Mouse (Mus musculus): ENCODE data around the gene Oxct2b. TPM values are rescaled to one million over a fixed set of nuclear protein-coding genes. Genes with fewer than 3 reads are reported as not detected.

The Oxct2b gene
- polyA plus RNA-seq, 1 experiment from 2014 or later, result not detected

DNA sequence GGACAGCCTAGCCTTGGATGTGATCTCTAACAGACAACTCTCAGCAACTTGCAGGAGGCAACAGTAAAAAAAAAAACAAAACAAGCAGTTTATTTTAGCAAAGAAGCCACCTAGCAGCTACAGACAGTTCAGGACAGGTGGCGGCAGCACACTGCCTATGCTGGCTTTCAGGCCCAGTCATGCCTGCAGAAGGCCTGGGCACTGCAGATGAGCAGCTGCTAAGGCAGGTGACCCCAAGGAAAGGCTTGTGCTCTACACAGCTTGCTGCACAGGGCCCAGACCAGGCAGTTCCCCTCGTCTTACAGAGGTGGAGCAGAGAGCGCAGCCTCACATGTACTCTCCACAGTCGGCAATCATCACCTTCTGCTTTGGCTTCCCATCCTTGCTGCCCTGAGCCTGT, 11.0 kb downstream of the Oxct2b start:
- no peak overlapping the region for H3K4me2 ChIP-seq
- no peak overlapping the region for H3K27ac ChIP-seq (ENCODE audit: low read depth, low read length)
- no peaks in the 10 kb centered on the region for H3K27me3 ChIP-seq (replicated peaks; ENCODE audit: control insufficient read depth, insufficient read depth, low read length)
- WGBS, result 77% methylated on average over 4 of the region's 4 CpGs
- ATAC-seq (replicated peaks; ENCODE audit: low FRiP score) (no peak), DNase-seq (ENCODE audit: low spot score) (no peak)
- H3K9me3 ChIP-seq (ENCODE audit: control insufficient read depth, low read length), result no peaks in the 10 kb centered on the region
- no peak overlapping the region for H3K4me3 ChIP-seq (ENCODE audit: low read depth, low read length)
- no peak overlapping the region for H3K9ac ChIP-seq (ENCODE audit: low read depth, low read length)
- H3K36me3 ChIP-seq (ENCODE audit: control insufficient read depth, insufficient read depth, low read length), result peaks cover 53% of the 10 kb centered on the region
- no peaks in the 10 kb centered on the region for H3K4me1 ChIP-seq (replicated peaks; ENCODE audit: control insufficient read depth, insufficient read depth, low read length)

DNA sequence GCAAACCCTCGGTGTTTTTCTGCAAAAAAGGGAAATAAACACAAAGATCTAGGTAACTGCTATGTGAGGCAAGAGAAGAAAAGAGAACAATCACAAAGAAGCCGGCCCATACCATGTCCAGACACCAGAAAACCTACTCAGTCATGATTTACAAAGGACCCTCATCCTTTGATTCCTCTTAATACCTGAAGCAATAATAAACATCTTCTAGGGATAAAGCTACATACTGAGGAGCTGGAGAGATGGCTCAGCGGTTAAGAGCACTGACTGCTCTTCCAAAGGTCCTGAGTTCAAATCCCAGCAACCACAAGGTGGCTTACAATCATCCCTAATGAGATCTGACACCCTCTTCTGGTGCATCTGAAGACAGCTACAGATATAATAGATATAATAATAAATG, 21.5 kb downstream of the Oxct2b start:
- Histone ChIP-seq H3K9ac (ENCODE audit: low read depth, low read length) (no peak overlapping the region), H3K9me3 (ENCODE audit: control insufficient read depth, low read length) (no peaks in the 10 kb centered on the region), H3K27ac (ENCODE audit: low read depth, low read length) (no peak overlapping the region), H3K4me3 (ENCODE audit: low read depth, low read length) (no peak overlapping the region), H3K4me1 (replicated peaks; ENCODE audit: control insufficient read depth, insufficient read depth, low read length) (peaks cover 14% of the 10 kb centered on the region), H3K27me3 (replicated peaks; ENCODE audit: control insufficient read depth, insufficient read depth, low read length) (no peaks in the 10 kb centered on the region; the same call in 1 of the 2 replicates), H3K4me2 (peak overlapping the region; percentile 14; the same call in 1 of the 2 replicates), H3K36me3 (ENCODE audit: control insufficient read depth, insufficient read depth, low read length) (peaks cover 25% of the 10 kb centered on the region)
- no peak for DNase-seq (ENCODE audit: low spot score)
- 82% methylated on average over 3 of the region's 3 CpGs for WGBS
- ATAC-seq (replicated peaks; ENCODE audit: low FRiP score), result no peak

DNA sequence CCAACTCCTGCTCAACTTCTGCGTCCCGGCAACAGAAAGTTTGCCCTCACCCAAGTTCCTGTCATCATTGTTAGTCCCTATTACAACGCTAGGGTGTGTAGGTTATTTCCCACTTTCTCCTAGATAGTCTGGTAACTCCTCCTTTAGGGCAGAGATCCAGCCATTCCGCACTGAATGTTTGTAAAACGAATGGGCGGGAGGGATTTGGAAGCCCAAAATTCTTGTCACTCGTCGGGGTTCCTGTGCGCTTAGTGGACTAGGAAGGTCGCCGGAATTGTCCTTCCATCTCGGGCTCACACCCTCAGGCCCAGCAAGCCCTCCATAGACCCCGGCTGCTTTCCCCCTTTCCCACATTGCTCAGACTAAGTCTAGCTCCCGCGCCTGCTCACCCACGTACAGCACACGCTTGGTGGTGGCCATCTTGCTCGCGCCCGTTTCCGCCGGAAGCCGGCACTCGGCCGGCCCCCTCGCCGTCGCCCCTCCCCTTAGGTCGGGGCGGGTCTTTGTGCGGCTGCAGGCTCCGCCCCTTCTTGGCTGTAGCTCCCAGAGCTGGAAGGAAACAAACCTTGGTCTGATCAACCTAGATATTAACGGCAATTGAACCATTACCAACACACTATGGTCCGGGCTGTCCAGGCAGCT, 23.6 kb downstream of the Oxct2b start, which contains the start of gene Ppie:
TSS of gene Ppie (minus strand) at position 439 of the 642 bp plus-strand sequence.
- Histone ChIP-seq H3K36me3 (ENCODE audit: control insufficient read depth, insufficient read depth, low read length) (peaks cover 11% of the 10 kb centered on the region), H3K9ac (ENCODE audit: low read depth, low read length) (peak within 1 kb of the TSS; percentile 66), H3K4me3 (ENCODE audit: low read depth, low read length) (peak within 1 kb of the TSS; percentile 65), H3K27me3 (replicated peaks; ENCODE audit: control insufficient read depth, insufficient read depth, low read length) (no peaks in the 10 kb centered on the region; the same call in 1 of the 2 replicates), H3K4me2 (peak within 1 kb of the TSS; percentile 87), H3K4me1 (replicated peaks; ENCODE audit: control insufficient read depth, insufficient read depth, low read length) (peaks cover 14% of the 10 kb centered on the region), H3K27ac (ENCODE audit: low read depth, low read length) (peak within 1 kb of the TSS; percentile 68; the same call in 1 of the 2 replicates), H3K9me3 (ENCODE audit: control insufficient read depth, low read length) (no peaks in the 10 kb centered on the region)
- peak; percentile 89 for DNase-seq (ENCODE audit: low spot score)
- peak; percentile 98 for ATAC-seq (replicated peaks; ENCODE audit: low FRiP score)
- WGBS, result under 1% methylated on average over 34 of the region's 34 CpGs

DNA sequence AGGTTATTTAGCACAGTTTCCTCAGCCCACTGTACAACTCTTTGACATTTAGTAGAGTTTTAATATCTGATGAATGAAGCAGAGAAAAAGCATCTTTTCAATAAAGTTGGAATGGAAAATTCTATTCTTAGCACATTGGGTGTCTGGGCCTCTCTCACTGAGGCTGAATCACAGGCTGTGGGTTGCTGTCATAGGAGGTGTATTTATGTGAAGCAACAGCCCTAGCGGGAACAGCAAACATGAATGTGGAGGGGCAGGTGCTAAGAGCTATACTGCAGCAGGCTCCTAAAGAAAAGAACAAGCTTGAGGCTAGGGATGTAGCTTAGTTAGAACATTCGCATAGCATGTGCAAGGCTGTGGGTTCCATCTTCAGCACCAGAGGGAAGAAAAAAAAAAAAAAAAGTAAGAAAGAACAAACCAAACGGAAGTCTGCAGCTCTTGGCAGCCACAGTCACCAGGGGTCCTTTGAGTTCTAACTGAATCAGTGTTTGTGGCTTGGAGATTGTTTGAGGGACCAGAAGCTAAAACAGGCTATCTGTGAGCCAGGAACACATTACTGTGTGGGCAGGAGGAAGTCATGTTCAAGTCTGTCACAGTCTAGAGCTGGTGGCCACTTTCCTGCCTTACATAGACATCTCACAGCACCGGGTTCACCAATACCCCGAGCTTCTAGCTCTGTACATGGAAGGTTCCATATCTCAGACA, 31.5 kb downstream of the Oxct2b start:
- no peaks in the 10 kb centered on the region for H3K9me3 ChIP-seq (ENCODE audit: control insufficient read depth, low read length)
- DNase-seq (ENCODE audit: low spot score) (no peak), ATAC-seq (replicated peaks; ENCODE audit: low FRiP score) (no peak)
- no peak overlapping the region for H3K9ac ChIP-seq (ENCODE audit: low read depth, low read length)
- H3K27ac ChIP-seq (ENCODE audit: low read depth, low read length), result no peak overlapping the region
- no peaks in the 10 kb centered on the region; the same call in 1 of the 2 replicates for H3K27me3 ChIP-seq (replicated peaks; ENCODE audit: control insufficient read depth, insufficient read depth, low read length)
- WGBS, result 53% methylated on average over 5 of the region's 5 CpGs
- no peaks in the 10 kb centered on the region for H3K36me3 ChIP-seq (ENCODE audit: control insufficient read depth, insufficient read depth, low read length)
- no peaks in the 10 kb centered on the region for H3K4me1 ChIP-seq (replicated peaks; ENCODE audit: control insufficient read depth, insufficient read depth, low read length)
- H3K4me3 ChIP-seq (ENCODE audit: low read depth, low read length), result no peak overlapping the region
- no peak overlapping the region for H3K4me2 ChIP-seq

DNA sequence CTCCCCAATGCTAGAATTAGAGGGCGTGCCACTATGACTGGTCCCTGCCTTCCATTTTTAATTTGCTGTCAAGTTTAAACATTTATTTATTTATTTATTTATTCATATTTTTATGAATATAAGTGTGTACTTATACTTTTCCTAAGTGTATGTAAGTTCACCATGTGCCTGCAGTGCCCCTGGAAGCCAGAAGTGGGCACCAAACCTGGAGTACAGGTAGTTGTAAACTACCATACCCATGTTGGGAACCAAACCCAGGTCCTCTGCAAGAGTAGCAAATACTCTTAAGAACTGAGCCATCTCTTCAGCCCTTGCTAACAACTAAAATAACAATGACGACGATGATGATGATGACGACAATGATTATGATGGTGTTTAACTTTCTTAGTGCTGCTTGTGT, 35.9 kb downstream of the Oxct2b start:
- WGBS, result 71% methylated on average over 4 of the region's 4 CpGs
- no peak overlapping the region for H3K4me2 ChIP-seq
- no peak for DNase-seq (ENCODE audit: low spot score)
- no peak overlapping the region for H3K27ac ChIP-seq (ENCODE audit: low read depth, low read length)
- no peaks in the 10 kb centered on the region for H3K36me3 ChIP-seq (ENCODE audit: control insufficient read depth, insufficient read depth, low read length)
- H3K9me3 ChIP-seq (ENCODE audit: control insufficient read depth, low read length), result no peaks in the 10 kb centered on the region
- H3K27me3 ChIP-seq (replicated peaks; ENCODE audit: control insufficient read depth, insufficient read depth, low read length), result no peaks in the 10 kb centered on the region; the same call in 1 of the 2 replicates
- no peaks in the 10 kb centered on the region for H3K4me1 ChIP-seq (replicated peaks; ENCODE audit: control insufficient read depth, insufficient read depth, low read length)
- no peak overlapping the region for H3K9ac ChIP-seq (ENCODE audit: low read depth, low read length)
- ATAC-seq (replicated peaks; ENCODE audit: low FRiP score), result no peak
- no peak overlapping the region for H3K4me3 ChIP-seq (ENCODE audit: low read depth, low read length)

DNA sequence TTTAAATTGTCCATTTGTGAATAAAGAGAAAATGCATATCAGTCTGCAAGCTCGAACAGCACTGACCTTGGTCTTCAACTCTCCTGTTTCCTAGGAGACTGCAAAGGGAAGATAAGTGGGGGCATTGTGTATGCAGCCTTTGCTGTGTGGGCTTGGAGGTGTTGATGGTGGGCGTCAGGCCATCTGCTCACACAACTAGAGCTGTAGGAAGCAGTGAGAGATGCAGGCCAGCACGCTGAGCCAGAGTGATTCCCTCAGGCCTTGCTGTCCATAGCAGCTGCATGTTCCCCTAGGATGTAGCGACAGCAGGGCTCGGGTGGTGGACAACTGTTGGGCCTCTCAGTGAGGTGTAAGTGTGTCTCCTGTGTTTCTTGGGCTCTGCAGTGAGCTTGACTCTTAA, 36.9 kb downstream of the Oxct2b start:
- H3K4me3 ChIP-seq (ENCODE audit: low read depth, low read length), result no peak overlapping the region
- no peak for ATAC-seq (replicated peaks; ENCODE audit: low FRiP score)
- H3K9ac ChIP-seq (ENCODE audit: low read depth, low read length), result no peak overlapping the region
- no peaks in the 10 kb centered on the region for H3K27me3 ChIP-seq (replicated peaks; ENCODE audit: control insufficient read depth, insufficient read depth, low read length)
- no peak overlapping the region for H3K4me2 ChIP-seq
- no peaks in the 10 kb centered on the region for H3K9me3 ChIP-seq (ENCODE audit: control insufficient read depth, low read length)
- H3K4me1 ChIP-seq (replicated peaks; ENCODE audit: control insufficient read depth, insufficient read depth, low read length), result no peaks in the 10 kb centered on the region
- H3K36me3 ChIP-seq (ENCODE audit: control insufficient read depth, insufficient read depth, low read length), result no peaks in the 10 kb centered on the region
- 48% methylated on average over 5 of the region's 5 CpGs for WGBS
- H3K27ac ChIP-seq (ENCODE audit: low read depth, low read length), result no peak overlapping the region
- no peak for DNase-seq (ENCODE audit: low spot score)

DNA sequence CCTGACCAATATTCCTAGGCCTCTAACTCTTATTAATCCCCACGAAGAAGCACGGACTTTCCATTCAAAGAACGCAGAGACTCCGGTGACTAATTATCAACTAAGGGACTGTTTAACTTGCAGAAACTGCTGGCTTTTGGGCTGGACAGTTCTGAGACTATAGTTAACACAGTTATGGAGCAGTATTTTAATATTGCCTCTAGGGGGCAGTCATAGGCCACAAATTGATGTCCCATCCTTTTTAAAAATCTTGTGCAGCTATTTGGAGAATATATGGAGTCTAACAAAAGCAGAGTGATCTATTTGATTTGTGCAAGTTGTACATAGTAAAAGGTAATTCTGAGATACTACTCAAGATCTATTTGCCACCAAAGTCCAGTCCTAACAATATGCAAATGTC, 38.9 kb downstream of the Oxct2b start:
- ATAC-seq (replicated peaks; ENCODE audit: low FRiP score) (no peak), DNase-seq (ENCODE audit: low spot score) (no peak)
- H3K36me3 ChIP-seq (ENCODE audit: control insufficient read depth, insufficient read depth, low read length), result no peaks in the 10 kb centered on the region
- no peaks in the 10 kb centered on the region for H3K4me1 ChIP-seq (replicated peaks; ENCODE audit: control insufficient read depth, insufficient read depth, low read length)
- no peaks in the 10 kb centered on the region for H3K27me3 ChIP-seq (replicated peaks; ENCODE audit: control insufficient read depth, insufficient read depth, low read length)
- H3K9me3 ChIP-seq (ENCODE audit: control insufficient read depth, low read length), result no peaks in the 10 kb centered on the region
- no peak overlapping the region for H3K9ac ChIP-seq (ENCODE audit: low read depth, low read length)
- no peak overlapping the region for H3K4me2 ChIP-seq
- H3K27ac ChIP-seq (ENCODE audit: low read depth, low read length), result no peak overlapping the region
- WGBS, result 22% methylated on average over 4 of the region's 4 CpGs
- no peak overlapping the region for H3K4me3 ChIP-seq (ENCODE audit: low read depth, low read length)

DNA sequence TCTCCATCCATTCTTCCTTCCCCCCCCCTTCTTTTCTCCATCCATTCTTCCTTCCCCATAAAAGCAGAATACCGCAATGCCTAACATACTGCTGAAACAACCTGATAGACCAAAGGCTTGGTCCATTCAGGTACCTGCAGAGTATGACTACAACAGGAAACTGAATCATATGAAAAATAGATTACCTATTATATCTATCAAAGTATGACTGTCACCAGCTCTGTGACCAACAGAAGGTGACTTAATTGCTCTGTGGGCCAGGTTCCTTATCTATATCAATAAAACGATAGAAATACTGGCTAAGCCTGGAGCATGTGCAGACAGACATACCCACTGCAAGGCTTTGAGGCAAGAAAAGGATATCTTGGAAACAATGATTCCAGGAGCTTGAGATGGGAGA, 39.4 kb downstream of the Oxct2b start:
- no peaks in the 10 kb centered on the region for H3K9me3 ChIP-seq (ENCODE audit: control insufficient read depth, low read length)
- no peak overlapping the region for H3K4me3 ChIP-seq (ENCODE audit: low read depth, low read length)
- H3K9ac ChIP-seq (ENCODE audit: low read depth, low read length), result no peak overlapping the region
- 46% methylated on average over 2 of the region's 2 CpGs for WGBS
- no peaks in the 10 kb centered on the region for H3K4me1 ChIP-seq (replicated peaks; ENCODE audit: control insufficient read depth, insufficient read depth, low read length)
- ATAC-seq (replicated peaks; ENCODE audit: low FRiP score), result no peak
- H3K27me3 ChIP-seq (replicated peaks; ENCODE audit: control insufficient read depth, insufficient read depth, low read length), result no peaks in the 10 kb centered on the region
- H3K4me2 ChIP-seq, result no peak overlapping the region
- no peak for DNase-seq (ENCODE audit: low spot score)
- H3K27ac ChIP-seq (ENCODE audit: low read depth, low read length), result no peak overlapping the region
- H3K36me3 ChIP-seq (ENCODE audit: control insufficient read depth, insufficient read depth, low read length), result no peaks in the 10 kb centered on the region

DNA sequence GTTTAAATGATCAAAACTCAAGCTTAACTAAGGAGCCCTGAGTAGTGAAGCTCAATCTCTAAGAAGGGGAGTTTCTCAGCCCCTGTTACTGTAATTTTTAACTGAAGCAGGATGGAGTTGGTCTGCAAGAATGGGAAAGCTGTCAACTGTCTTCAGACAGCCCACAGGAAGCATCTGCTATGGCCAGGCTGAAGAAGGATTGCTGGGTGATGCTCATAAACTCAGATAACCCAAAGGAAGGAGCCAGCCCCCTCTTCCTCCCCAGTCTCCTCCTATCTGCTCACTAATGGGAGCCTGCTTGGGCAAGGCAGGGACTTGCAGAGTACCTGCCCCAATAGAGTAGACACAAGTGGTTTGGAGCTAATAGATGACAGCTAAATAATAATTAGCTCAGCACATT, 39.8 kb downstream of the Oxct2b start:
- ATAC-seq (replicated peaks; ENCODE audit: low FRiP score) (no peak), DNase-seq (ENCODE audit: low spot score) (no peak)
- no peak overlapping the region for H3K9ac ChIP-seq (ENCODE audit: low read depth, low read length)
- no peaks in the 10 kb centered on the region for H3K4me1 ChIP-seq (replicated peaks; ENCODE audit: control insufficient read depth, insufficient read depth, low read length)
- no peak overlapping the region for H3K4me2 ChIP-seq
- no peak overlapping the region for H3K27ac ChIP-seq (ENCODE audit: low read depth, low read length)
- no peaks in the 10 kb centered on the region for H3K27me3 ChIP-seq (replicated peaks; ENCODE audit: control insufficient read depth, insufficient read depth, low read length)
- H3K36me3 ChIP-seq (ENCODE audit: control insufficient read depth, insufficient read depth, low read length), result no peaks in the 10 kb centered on the region
- H3K4me3 ChIP-seq (ENCODE audit: low read depth, low read length), result no peak overlapping the region
- H3K9me3 ChIP-seq (ENCODE audit: control insufficient read depth, low read length), result no peaks in the 10 kb centered on the region

All from liver, embryonic 11.5 days (tissue).